Mouse (Mus musculus): ENCODE measurements around the gene St7.

- no peak for TF ChIP-seq MAX (IDR thresholded peaks at IDR 0.05)
- no peak for TF ChIP-seq CTCF (IDR thresholded peaks at IDR 0.05; ENCODE audit: control insufficient read depth, insufficient read depth, insufficient read length)
- no peak for TF ChIP-seq MYOG (IDR thresholded peaks at IDR 0.05; ENCODE audit: control insufficient read depth, extremely low read depth, insufficient read length)
- no peak for TF ChIP-seq CEBPB (IDR thresholded peaks at IDR 0.05; ENCODE audit: low read depth)
- TF ChIP-seq USF1 (IDR thresholded peaks at IDR 0.05; ENCODE audit: low read depth), result no peak
Measured at GRCm38 (mm10) chr6:17859564-17859963, 166.8 kb downstream of the St7 start.
